Mouse (Mus musculus) lung, postnatal 4 days (tissue): Measurements from ENCODE around the gene Cdkl3.
"Not testable (repeated sequence)": the region's sequence is repeated elsewhere in the genome, so short reads cannot be mapped to it uniquely, and the experiment has no call there.

Source experiments
- DNase-seq, 2 experiments: peaks; one replicate each; pipeline ENCODE4 v3.0.0; 2021

The Cdkl3 gene

GRCm38 (mm10) chr11:52079978-52080377, 76.0 kb downstream of the Cdkl3 start:
- peak; percentile 61 to 67 for DNase-seq

GRCm38 (mm10) chr11:52080656-52081055, 76.6 kb downstream of the Cdkl3 start:
- DNase-seq: no peak

GRCm38 (mm10) chr11:52085857-52086203, 81.8 kb downstream of the Cdkl3 start:
- no peak for DNase-seq

- no peak for DNase-seq
These were observed 82.3 kb downstream of the Cdkl3 start for GRCm38 (mm10) chr11:52086204-52086864.

GRCm38 (mm10) chr11:52089291-52089690, 85.3 kb downstream of the Cdkl3 start:
- DNase-seq: no peak

- no peak for DNase-seq
These were observed 87.2 kb downstream of the Cdkl3 start for GRCm38 (mm10) chr11:52091261-52091660.

GRCm38 (mm10) chr11:52094568-52094967, 90.5 kb downstream of the Cdkl3 start:
- DNase-seq: peak in 1 of 2 experiments; percentile 18

- peak in 1 of 2 experiments; percentile 23 for DNase-seq
These were observed 93.0 kb downstream of the Cdkl3 start for GRCm38 (mm10) chr11:52097016-52097415.

GRCm38 (mm10) chr11:52097596-52097995, 93.6 kb downstream of the Cdkl3 start:
- DNase-seq: no peak

- DNase-seq: peak; percentile 99 to 100
These were observed 94.5 kb downstream of the Cdkl3 start, which contains the start of gene Ppp2ca for GRCm38 (mm10) chr11:52098398-52098946. Gene Ppp2ca, plus strand, starts transcription at chr11:52098681.

GRCm38 (mm10) chr11:52099031-52099761, 95.2 kb downstream of the Cdkl3 start:
- peak; percentile 81 to 87 for DNase-seq

GRCm38 (mm10) chr11:52099771-52100219, 95.8 kb downstream of the Cdkl3 start:
- DNase-seq: no peak

- no peak for DNase-seq
These were observed 99.0 kb downstream of the Cdkl3 start for GRCm38 (mm10) chr11:52102977-52103376.

GRCm38 (mm10) chr11:52105503-52105902, 101.5 kb downstream of the Cdkl3 start:
- DNase-seq: no peak

GRCm38 (mm10) chr11:52106037-52106436, 102.0 kb downstream of the Cdkl3 start:
- DNase-seq: no peak

- DNase-seq: no peak
These were observed 102.4 kb downstream of the Cdkl3 start for GRCm38 (mm10) chr11:52106438-52106837.

- DNase-seq: no peak
These were observed 104.8 kb downstream of the Cdkl3 start for GRCm38 (mm10) chr11:52108796-52109195.

- DNase-seq: no peak
These were observed 105.4 kb downstream of the Cdkl3 start for GRCm38 (mm10) chr11:52109421-52109820.

GRCm38 (mm10) chr11:52115479-52115878, 111.5 kb downstream of the Cdkl3 start:
- DNase-seq: no peak

- not testable (repeated sequence) for DNase-seq
These were observed 112.1 kb downstream of the Cdkl3 start for GRCm38 (mm10) chr11:52116117-52116516.

GRCm38 (mm10) chr11:52117156-52117555, 113.1 kb downstream of the Cdkl3 start:
- DNase-seq: no peak

GRCm38 (mm10) chr11:52120415-52120814, 116.4 kb downstream of the Cdkl3 start:
- DNase-seq: not testable (repeated sequence)

- no peak for DNase-seq
These were observed 118.0 kb downstream of the Cdkl3 start for GRCm38 (mm10) chr11:52122045-52122444.

- no peak for DNase-seq
These were observed 120.4 kb downstream of the Cdkl3 start for GRCm38 (mm10) chr11:52124468-52124867.
